Mouse (Mus musculus) midbrain, embryonic 10.5 days (tissue): ENCODE data around the gene Nptn. TPM values are rescaled to one million over a fixed set of nuclear protein-coding genes. Genes with fewer than 3 reads are reported as not detected.

ENCODE experiments used
- DNase-seq: peaks from one replicate; pipeline ENCODE4 v3.0.0-alpha.2; 2017; ENCODE audit warnings: low spot score
- H3K27ac ChIP-seq: fragments of 300-500 bp; sonication (generic); replicated peaks from 2 replicates; pipeline ENCODE4 v1.5.1; 2016; ENCODE audit warnings: mild to moderate bottlenecking
- H3K27me3 ChIP-seq: fragments of 300-500 bp; sonication (generic); 2 replicates; pipeline ENCODE4 v1.6.1; 2016; ENCODE audit warnings: low read depth, mild to moderate bottlenecking; ENCODE audit not compliant: poor library complexity, severe bottlenecking
- H3K36me3 ChIP-seq: fragments of 300-500 bp; sonication (generic); 2 replicates; pipeline ENCODE4 v1.6.1; 2016; ENCODE audit warnings: mild to moderate bottlenecking, moderate library complexity
- H3K4me1 ChIP-seq: fragments of 300-500 bp; sonication (generic); 2 replicates; pipeline ENCODE4 v1.6.1; 2016
- H3K4me3 ChIP-seq: fragments of 300-500 bp; sonication (generic); 2 replicates; pipeline ENCODE4 v1.5.1; 2016; ENCODE audit warnings: mild to moderate bottlenecking, moderate library complexity
- H3K9me3 ChIP-seq: fragments of 300-500 bp; sonication (generic); replicated peaks from 2 replicates; pipeline ENCODE4 v1.6.1; 2016; ENCODE audit warnings: mild to moderate bottlenecking
- WGBS: fragments of 180-500 bp; shearing (Covaris S2); methylation state at CpG from one replicate; pipeline ENCODE4 v1.1.7; 2016; 5-methylcytosine and 5-hydroxymethylcytosine counted together
- polyA plus RNA-seq: library from polyadenylated mRNA; unstranded; fragments of >200 nt; fragmentation: Nextera tagmentation; extraction: Ambion mirVana; gene quantifications from 2 replicates; pipeline ENCODE4 v1.2.1, GENCODE M21; 2016

Gene Nptn
- polyA plus RNA-seq, 1 experiment from 2014 or later = 52.5 TPM

- Histone ChIP-seq H3K27me3 (no peaks in the 10 kb centered on the region), H3K36me3 (no peaks in the 10 kb centered on the region), H3K27ac (no peak overlapping the region), H3K4me3 (no peak overlapping the region), H3K4me1 (peaks cover 12% of the 10 kb centered on the region; the same call in 1 of the 2 replicates), H3K9me3 (no peaks in the 10 kb centered on the region)
- WGBS = 89% methylated on average over 10 of the region's 10 CpGs
- DNase-seq = no peak
These were observed 103.2 kb downstream of the Nptn start for GRCm38 (mm10) chr9:58685290-58685689.

GRCm38 (mm10) chr9:58688076-58688475, 106.0 kb downstream of the Nptn start:
- H3K27me3 ChIP-seq = no peaks in the 10 kb centered on the region
- H3K4me1 ChIP-seq = peaks cover 9% of the 10 kb centered on the region; the same call in 1 of the 2 replicates
- H3K36me3 ChIP-seq = no peaks in the 10 kb centered on the region
- no peak overlapping the region for H3K27ac ChIP-seq
- 89% methylated on average over 4 of the region's 4 CpGs for WGBS
- no peak for DNase-seq
- H3K9me3 ChIP-seq = no peaks in the 10 kb centered on the region
- H3K4me3 ChIP-seq = no peak overlapping the region

- WGBS = 86% methylated on average over 4 of the region's 4 CpGs
- Histone ChIP-seq H3K4me3 (no peak overlapping the region), H3K27me3 (no peaks in the 10 kb centered on the region), H3K9me3 (no peaks in the 10 kb centered on the region), H3K4me1 (peaks cover 4% of the 10 kb centered on the region; the same call in 1 of the 2 replicates), H3K36me3 (no peaks in the 10 kb centered on the region), H3K27ac (no peak overlapping the region)
- no peak for DNase-seq
These were observed 108.7 kb downstream of the Nptn start for GRCm38 (mm10) chr9:58690701-58691100.

- no peak overlapping the region for H3K4me3 ChIP-seq
- peaks cover 4% of the 10 kb centered on the region; the same call in 1 of the 2 replicates for H3K4me1 ChIP-seq
- DNase-seq = no peak
- H3K27ac ChIP-seq = no peak overlapping the region
- H3K27me3 ChIP-seq = no peaks in the 10 kb centered on the region
- no peaks in the 10 kb centered on the region for H3K9me3 ChIP-seq
- WGBS = 89% methylated on average over 7 of the region's 7 CpGs
- no peaks in the 10 kb centered on the region for H3K36me3 ChIP-seq
These were observed 109.4 kb downstream of the Nptn start for GRCm38 (mm10) chr9:58691471-58691870.

- DNase-seq = no peak
- H3K9me3 ChIP-seq = no peaks in the 10 kb centered on the region
- 93% methylated on average over 2 of the region's 2 CpGs for WGBS
These were observed 116.4 kb downstream of the Nptn start for GRCm38 (mm10) chr9:58698486-58698885.

GRCm38 (mm10) chr9:58701751-58702150, 119.7 kb downstream of the Nptn start:
- H3K4me1 ChIP-seq = peaks cover 6% of the 10 kb centered on the region
- no peaks in the 10 kb centered on the region for H3K27me3 ChIP-seq
- no peaks in the 10 kb centered on the region for H3K9me3 ChIP-seq
- no peak overlapping the region for H3K4me3 ChIP-seq
- H3K27ac ChIP-seq = no peak overlapping the region
- no peaks in the 10 kb centered on the region for H3K36me3 ChIP-seq
- DNase-seq = no peak
- 93% methylated on average over 2 of the region's 2 CpGs for WGBS

More at GRCm38 (mm10) chr9:58698486-58698885, 116.4 kb downstream of the Nptn start:
- Histone ChIP-seq H3K27me3 (no peaks in the 10 kb centered on the region), H3K4me1 (peaks cover 6% of the 10 kb centered on the region), H3K27ac (no peak overlapping the region), H3K36me3 (no peaks in the 10 kb centered on the region), H3K4me3 (no peak overlapping the region)

- Histone ChIP-seq H3K36me3 (no peaks in the 10 kb centered on the region), H3K27ac (no peak overlapping the region), H3K9me3 (no peaks in the 10 kb centered on the region), H3K4me3 (no peak overlapping the region), H3K27me3 (no peaks in the 10 kb centered on the region), H3K4me1 (peaks cover 6% of the 10 kb centered on the region)
- DNase-seq = no peak
- WGBS = 91% methylated on average over 7 of the region's 7 CpGs
These were observed 121.7 kb downstream of the Nptn start for GRCm38 (mm10) chr9:58703766-58704165.

GRCm38 (mm10) chr9:58706024-58706423, 124.0 kb downstream of the Nptn start:
- H3K4me3 ChIP-seq = no peak overlapping the region
- H3K27me3 ChIP-seq = no peaks in the 10 kb centered on the region
- no peaks in the 10 kb centered on the region for H3K9me3 ChIP-seq
- no peaks in the 10 kb centered on the region for H3K36me3 ChIP-seq
- 0 out of 2 replicates have a peak, but pooled peaks cover under 1% of the 10 kb centered on the region for H3K4me1 ChIP-seq
- no peak for DNase-seq
- H3K27ac ChIP-seq = no peak overlapping the region
- 90% methylated on average over 7 of the region's 7 CpGs for WGBS

Other genes with a start within 250 kb of the Nptn start
- not detected in 2 replicates for gene Tbc1d21, start 211.8 kb upstream of the Nptn start, polyA plus RNA-seq
- 0.54 and 1.1 TPM in 2 replicates for gene Insyn1, start 93.6 kb upstream of the Nptn start, polyA plus RNA-seq
- gene Cd276, start 26.8 kb upstream of the Nptn start, polyA plus RNA-seq = 24.5 and 26.0 TPM in 2 replicates
- 1.3 TPM in 2 replicates for gene Rec114, start 161.7 kb downstream of the Nptn start, polyA plus RNA-seq
- gene Hcn4, start 241.2 kb downstream of the Nptn start, polyA plus RNA-seq = 0.42 and 0.65 TPM in 2 replicates